Mouse (Mus musculus) heart, embryonic 12.5 days (tissue): Measurements from ENCODE around the gene Unc5b. TPM values are rescaled to one million over a fixed set of nuclear protein-coding genes. Genes with fewer than 3 reads are reported as not detected.
"Not testable (repeated sequence)": the region's sequence is repeated elsewhere in the genome, so short reads cannot be mapped to it uniquely, and the experiment has no call there.

Experiments
- ATAC-seq: fragments of 200-750 bp; cut with Nextera tagmentation; 2 replicates; pipeline ENCODE4 v1.8.0; 2017; ENCODE audit warnings: moderate TSS enrichment, moderate library complexity; ENCODE audit not compliant: insufficient number of reproducible peaks, low FRiP score
- H3K27ac ChIP-seq: fragments of 300-500 bp; sonication (generic); 2 replicates; pipeline ENCODE4 v1.5.1; 2016; ENCODE audit warnings: mild to moderate bottlenecking, moderate library complexity; ENCODE audit not compliant: poor library complexity, severe bottlenecking
- H3K27me3 ChIP-seq: fragments of 300-500 bp; sonication (generic); replicated peaks from 2 replicates; pipeline ENCODE4 v1.6.1; 2016; ENCODE audit warnings: mild to moderate bottlenecking, moderate library complexity
- H3K36me3 ChIP-seq: fragments of 300-500 bp; sonication (generic); 2 replicates; pipeline ENCODE4 v1.6.1; 2016; ENCODE audit warnings: mild to moderate bottlenecking, moderate library complexity
- H3K4me1 ChIP-seq: fragments of 300-500 bp; sonication (generic); replicated peaks from 2 replicates; pipeline ENCODE4 v1.6.1; 2016; ENCODE audit warnings: mild to moderate bottlenecking
- H3K4me2 ChIP-seq: fragments of 300-500 bp; sonication (generic); 2 replicates; pipeline ENCODE4 v1.6.1; 2016; ENCODE audit warnings: mild to moderate bottlenecking, moderate library complexity
- H3K4me3 ChIP-seq: fragments of 300-500 bp; sonication (generic); 2 replicates; pipeline ENCODE4 v1.5.1; 2016; ENCODE audit warnings: mild to moderate bottlenecking
- H3K9ac ChIP-seq: fragments of 300-500 bp; sonication (generic); 2 replicates; pipeline ENCODE4 v1.6.1; 2016; ENCODE audit warnings: mild to moderate bottlenecking, moderate library complexity
- H3K9me3 ChIP-seq: fragments of 300-500 bp; sonication (generic); replicated peaks from 2 replicates; pipeline ENCODE4 v1.6.1; 2016; ENCODE audit warnings: mild to moderate bottlenecking, moderate library complexity
- WGBS: fragments of 180-500 bp; shearing (Covaris S2); methylation state at CpG from one replicate; pipeline ENCODE4 v1.1.7; 2016; 5-methylcytosine and 5-hydroxymethylcytosine counted together
- polyA plus RNA-seq: library from polyadenylated mRNA; unstranded; fragments of >200 nt; fragmentation: Nextera tagmentation; extraction: Ambion mirVana; gene quantifications from 2 replicates; pipeline ENCODE4 v1.2.1, GENCODE M21; 2016

Unc5b gene
- polyA plus RNA-seq, 1 experiment from 2014 or later = 18.4 TPM

- H3K27ac ChIP-seq = no peak overlapping the region
- no peaks in the 10 kb centered on the region; the same call in 1 of the 2 replicates for H3K36me3 ChIP-seq
- 75% methylated on average over 8 of the region's 8 CpGs for WGBS
- peaks cover 10% of the 10 kb centered on the region; the same call in 1 of the 2 replicates for H3K9me3 ChIP-seq
- H3K4me2 ChIP-seq = no peak overlapping the region
- ATAC-seq = no peak
- no peak overlapping the region for H3K9ac ChIP-seq
- no peaks in the 10 kb centered on the region for H3K27me3 ChIP-seq
- peaks cover 16% of the 10 kb centered on the region for H3K4me1 ChIP-seq
- no peak overlapping the region for H3K4me3 ChIP-seq
Measured at GRCm38 (mm10) chr10:60753941-60754340, 77.4 kb downstream of the Unc5b start.

GRCm38 (mm10) chr10:60753261-60753660 lies 78.1 kb downstream of the Unc5b start:
- WGBS = 65% methylated on average over 9 of the region's 9 CpGs
- H3K36me3 ChIP-seq = no peaks in the 10 kb centered on the region; the same call in none of the 2 replicates
- H3K9me3 ChIP-seq = peaks cover 10% of the 10 kb centered on the region; the same call in 1 of the 2 replicates
- H3K27ac ChIP-seq = no peak overlapping the region
- H3K4me3 ChIP-seq = no peak overlapping the region
- H3K4me1 ChIP-seq = peaks cover 16% of the 10 kb centered on the region
- H3K9ac ChIP-seq = peak overlapping the region; percentile 19
- ATAC-seq = no peak
- peak overlapping the region; percentile 86 for H3K4me2 ChIP-seq
- H3K27me3 ChIP-seq = no peaks in the 10 kb centered on the region

- H3K4me2 ChIP-seq = peak within 1 kb of the TSS; percentile 86
- peak; percentile 96 for ATAC-seq
- H3K36me3 ChIP-seq = peaks cover 5% of the 10 kb centered on the region
- H3K4me3 ChIP-seq = peak within 1 kb of the TSS; percentile 67
- peak within 1 kb of the TSS; percentile 77 for H3K9ac ChIP-seq
- H3K27me3 ChIP-seq = no peaks in the 10 kb centered on the region
- peaks cover 20% of the 10 kb centered on the region for H3K4me1 ChIP-seq
- 11% methylated on average over 41 of the region's 41 CpGs for WGBS
- peak within 1 kb of the TSS; percentile 52; the same call in 1 of the 2 replicates for H3K27ac ChIP-seq
- 0 out of 2 replicates have a peak, but pooled peaks cover 4% of the 10 kb centered on the region for H3K9me3 ChIP-seq
Measured at GRCm38 (mm10) chr10:60752040-60753020, 79.1 kb downstream of the Unc5b start, which contains the start of gene Slc29a3. Gene Slc29a3, minus strand, starts transcription at chr10:60752794.

GRCm38 (mm10) chr10:60747667-60748212 lies 83.6 kb downstream of the Unc5b start:
- Histone ChIP-seq H3K27me3 (no peaks in the 10 kb centered on the region), H3K9ac (no peak overlapping the region; the same call in 1 of the 2 replicates)

GRCm38 (mm10) chr10:60746512-60746911 lies 84.9 kb downstream of the Unc5b start:
- peaks cover 14% of the 10 kb centered on the region; the same call in 1 of the 2 replicates for H3K4me1 ChIP-seq
- no peaks in the 10 kb centered on the region for H3K9me3 ChIP-seq
- no peaks in the 10 kb centered on the region for H3K27me3 ChIP-seq
- peaks cover 17% of the 10 kb centered on the region for H3K36me3 ChIP-seq
- no peak overlapping the region for H3K9ac ChIP-seq
- no peak overlapping the region for H3K27ac ChIP-seq
- ATAC-seq = no peak
- no peak overlapping the region for H3K4me3 ChIP-seq
- 74% methylated on average over 2 of the region's 2 CpGs for WGBS
- H3K4me2 ChIP-seq = no peak overlapping the region

More at GRCm38 (mm10) chr10:60747667-60748212, 83.6 kb downstream of the Unc5b start:
- Histone ChIP-seq H3K4me2 (no peak overlapping the region), H3K4me3 (no peak overlapping the region), H3K36me3 (peaks cover 11% of the 10 kb centered on the region), H3K4me1 (peaks cover 21% of the 10 kb centered on the region), H3K27ac (no peak overlapping the region), H3K9me3 (no peaks in the 10 kb centered on the region)
- ATAC-seq = no peak
- 78% methylated on average over 6 of the region's 6 CpGs for WGBS

- Histone ChIP-seq H3K27me3 (no peaks in the 10 kb centered on the region), H3K4me2 (no peak overlapping the region), H3K9me3 (no peaks in the 10 kb centered on the region), H3K36me3 (peaks cover 17% of the 10 kb centered on the region), H3K4me1 (peaks cover 12% of the 10 kb centered on the region; the same call in 1 of the 2 replicates), H3K9ac (no peak overlapping the region), H3K27ac (no peak overlapping the region), H3K4me3 (no peak overlapping the region)
- ATAC-seq = no peak
- 91% methylated on average over 14 of the region's 14 CpGs for WGBS
Measured at GRCm38 (mm10) chr10:60744543-60745290, 86.7 kb downstream of the Unc5b start.

- WGBS = 60% methylated on average over 9 of the region's 9 CpGs
- Histone ChIP-seq H3K4me1 (peaks cover 12% of the 10 kb centered on the region; the same call in 1 of the 2 replicates), H3K9me3 (no peaks in the 10 kb centered on the region), H3K9ac (no peak overlapping the region), H3K27ac (no peak overlapping the region), H3K4me2 (no peak overlapping the region), H3K36me3 (peaks cover 17% of the 10 kb centered on the region), H3K4me3 (no peak overlapping the region), H3K27me3 (no peaks in the 10 kb centered on the region)
- ATAC-seq = no peak
Measured at GRCm38 (mm10) chr10:60743681-60744080, 87.7 kb downstream of the Unc5b start.

GRCm38 (mm10) chr10:60742942-60743341 lies 88.4 kb downstream of the Unc5b start:
- Histone ChIP-seq H3K4me2 (no peak overlapping the region), H3K27me3 (no peaks in the 10 kb centered on the region), H3K9ac (no peak overlapping the region), H3K9me3 (no peaks in the 10 kb centered on the region), H3K4me3 (no peak overlapping the region), H3K36me3 (peaks cover 14% of the 10 kb centered on the region), H3K27ac (no peak overlapping the region), H3K4me1 (peaks cover 12% of the 10 kb centered on the region; the same call in 1 of the 2 replicates)
- no peak for ATAC-seq
- WGBS = 70% methylated on average over 6 of the region's 6 CpGs

GRCm38 (mm10) chr10:60742296-60742695 lies 89.1 kb downstream of the Unc5b start:
- 65% methylated on average over 1 of the region's 1 CpGs for WGBS
- not testable (repeated sequence) for H3K4me1 ChIP-seq, H3K27me3 ChIP-seq, H3K27ac ChIP-seq, H3K9me3 ChIP-seq, ATAC-seq, H3K9ac ChIP-seq, H3K4me2 ChIP-seq, H3K4me3 ChIP-seq
- H3K36me3 ChIP-seq = peaks cover 12% of the 10 kb centered on the region; the same call in 1 of the 2 replicates

GRCm38 (mm10) chr10:60741435-60741834 lies 89.9 kb downstream of the Unc5b start:
- 74% methylated on average over 7 of the region's 7 CpGs for WGBS
- Histone ChIP-seq H3K9ac (no peak overlapping the region), H3K27ac (no peak overlapping the region), H3K27me3 (no peaks in the 10 kb centered on the region), H3K4me3 (no peak overlapping the region), H3K4me2 (no peak overlapping the region), H3K9me3 (no peaks in the 10 kb centered on the region), H3K36me3 (peaks cover 16% of the 10 kb centered on the region), H3K4me1 (peaks cover 8% of the 10 kb centered on the region)
- ATAC-seq = no peak
